21 mouse cellular contexts compared by ENCODE assay signal in the genomic region with DNA sequence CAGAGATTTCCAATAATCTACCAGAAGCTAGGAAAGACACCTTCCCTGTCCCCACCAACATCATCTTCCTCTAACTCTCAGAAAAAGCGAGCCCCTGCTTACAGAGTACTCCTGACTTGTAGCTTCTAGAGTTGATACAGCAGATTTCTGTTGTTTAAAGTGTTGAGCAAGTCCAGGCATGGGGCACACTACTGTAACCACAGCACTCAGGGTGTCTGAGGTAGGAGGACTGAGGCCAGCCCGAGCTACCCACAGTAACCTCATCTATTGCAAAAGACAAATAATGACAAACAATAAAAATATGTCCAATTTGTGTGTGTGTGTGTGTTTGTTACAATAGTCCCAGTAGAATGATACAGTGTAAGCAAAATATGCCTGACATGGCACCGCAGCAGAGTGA.
DNase-seq lines count a peak whose midpoint lies in the region; ATAC-seq and TF ChIP-seq lines count a peak whose summit lies in the region.
"Had no signal": no experiment of that assay in that cellular context is flagged by ENCODE, and none has a peak within 500 bp of the region (broad histone marks: within the 10 kb centered on the region; RNA-seq: fewer than 3 reads in every experiment).

No protein-coding gene starts in this region.

- no peak overlapping the region for H3K9ac ChIP-seq in liver, embryonic 16.5 days (ENCODE audit: low read depth, low read length)
- H3K9ac ChIP-seq in liver, embryonic 11.5 days (ENCODE audit: low read depth, low read length), result no peak overlapping the region
- H3K9ac ChIP-seq in intestine, postnatal 0 days (ENCODE audit: low read depth, low read length), result no peak overlapping the region
- H3K9ac ChIP-seq in hindbrain, embryonic 14.5 days, result no peak overlapping the region
- H3K9ac ChIP-seq: embryonic facial prominence, embryonic 13.5 days; forebrain, embryonic 13.5 days; forebrain, postnatal 0 days; heart, embryonic 13.5 days had no signal

- ATAC-seq in liver, embryonic 16.5 days (ENCODE audit: low read depth), result peak; percentile 63
- no peak for ATAC-seq in liver, embryonic 11.5 days (replicated peaks; ENCODE audit: low FRiP score)
- peak; percentile 88 for ATAC-seq in megakaryocyte progenitor cell, adult 5-6 weeks (replicated peaks; ENCODE audit: poor library complexity)
- no peak for ATAC-seq in intestine, postnatal 0 days
- ATAC-seq in hindbrain, embryonic 14.5 days (ENCODE audit: low FRiP score), result no peak
- ATAC-seq: forebrain, embryonic 13.5 days; forebrain, postnatal 0 days; hindbrain, embryonic 16.5 days had no signal

- no peak for DNase-seq in liver, embryonic 11.5 days (ENCODE audit: low spot score)
- peak; percentile 33 for DNase-seq in NIH3T3 (ENCODE audit: low read depth)
- peak; percentile 22 for DNase-seq in fibroblast of lung, adult 2 months (ENCODE audit: low read depth)
- DNase-seq in heart, adult 18-20 months, result no peak
- DNase-seq in hindbrain, embryonic 14.5 days (ENCODE audit: low spot score), result no peak
- DNase-seq: adrenal gland, postnatal 10 days; cerebellum, adult 11-12 months; cerebellum, adult 9-10 months; cerebellum, postnatal 25 days; forebrain, postnatal 0 days; gastrocnemius, postnatal 14 days; heart, adult 2 months; heart, postnatal 36 days had no signal

- H3K27me3 ChIP-seq in liver, embryonic 16.5 days (ENCODE audit: control insufficient read depth, insufficient read depth, low read depth, low read length), result no peaks in the 10 kb centered on the region
- H3K27me3 ChIP-seq in liver, embryonic 11.5 days (replicated peaks; ENCODE audit: control insufficient read depth, insufficient read depth, low read length), result no peaks in the 10 kb centered on the region
- H3K27me3 ChIP-seq in intestine, postnatal 0 days (replicated peaks; ENCODE audit: control insufficient read depth, insufficient read depth, low read length), result no peaks in the 10 kb centered on the region
- no peaks in the 10 kb centered on the region for H3K27me3 ChIP-seq in hindbrain, embryonic 14.5 days (ENCODE audit: control insufficient read depth, insufficient read depth, low read length)
- H3K27me3 ChIP-seq: CH12.LX; embryonic facial prominence, embryonic 13.5 days; forebrain, embryonic 13.5 days; heart, embryonic 13.5 days had no signal

- 0 out of 2 replicates have a peak overlapping the region, but pooled peaks have one; percentile 3 for H3K27ac ChIP-seq in liver, embryonic 16.5 days (ENCODE audit: low read length)
- H3K27ac ChIP-seq in liver, embryonic 11.5 days (ENCODE audit: low read depth, low read length), result no peak overlapping the region
- H3K27ac ChIP-seq in intestine, postnatal 0 days (ENCODE audit: low read depth, low read length), result no peak overlapping the region
- H3K27ac ChIP-seq in hindbrain, embryonic 14.5 days, result no peak overlapping the region
- H3K27ac ChIP-seq: embryonic facial prominence, embryonic 13.5 days; forebrain, embryonic 13.5 days; heart, adult 2 months; heart, embryonic 13.5 days had no signal

- no peak for TF ChIP-seq CTCF in intestine, postnatal 0 days (IDR thresholded peaks at IDR 0.05; ENCODE audit: low read depth)

- H3K4me3 ChIP-seq in liver, embryonic 16.5 days (ENCODE audit: low read depth, low read length), result no peak overlapping the region
- no peak overlapping the region for H3K4me3 ChIP-seq in liver, embryonic 11.5 days (ENCODE audit: low read depth, low read length)
- no peak overlapping the region for H3K4me3 ChIP-seq in intestine, postnatal 0 days (ENCODE audit: low read depth, low read length)
- H3K4me3 ChIP-seq in hindbrain, embryonic 14.5 days (replicated peaks; ENCODE audit: low read length), result no peak overlapping the region
- H3K4me3 ChIP-seq: embryonic facial prominence, embryonic 13.5 days; forebrain, embryonic 13.5 days; heart, adult 2 months; heart, embryonic 13.5 days had no signal

- no peak overlapping the region; the same call in 1 of the 2 replicates for H3K4me2 ChIP-seq in liver, embryonic 16.5 days (ENCODE audit: low read depth, low read length)
- no peak overlapping the region for H3K4me2 ChIP-seq in liver, embryonic 11.5 days
- no peak overlapping the region for H3K4me2 ChIP-seq in intestine, postnatal 0 days (replicated peaks; ENCODE audit: low read depth)
- H3K4me2 ChIP-seq in hindbrain, embryonic 14.5 days (replicated peaks), result no peak overlapping the region
- H3K4me2 ChIP-seq: embryonic facial prominence, embryonic 13.5 days; forebrain, embryonic 13.5 days; heart, embryonic 13.5 days had no signal

- 42% methylated on average over 3 of the region's 3 CpGs for WGBS in liver, embryonic 16.5 days (ENCODE audit: insufficient replicate concordance)
- 60% methylated on average over 3 of the region's 3 CpGs for WGBS in liver, embryonic 11.5 days
- WGBS in intestine, postnatal 0 days, result 57% methylated on average over 3 of the region's 3 CpGs
- WGBS in hindbrain, embryonic 14.5 days, result 82% methylated on average over 3 of the region's 3 CpGs

- H3K4me1 ChIP-seq in liver, embryonic 16.5 days (ENCODE audit: control insufficient read depth, low read depth, low read length), result peaks cover 7% of the 10 kb centered on the region; the same call in 1 of the 2 replicates
- H3K4me1 ChIP-seq in liver, embryonic 11.5 days (replicated peaks; ENCODE audit: control insufficient read depth, insufficient read depth, low read length), result no peaks in the 10 kb centered on the region
- H3K4me1 ChIP-seq in intestine, postnatal 0 days (replicated peaks; ENCODE audit: control insufficient read depth, insufficient read depth, low read length), result no peaks in the 10 kb centered on the region; the same call in 1 of the 2 replicates
- H3K4me1 ChIP-seq in hindbrain, embryonic 14.5 days (replicated peaks; ENCODE audit: control insufficient read depth, insufficient read depth, low read length), result no peaks in the 10 kb centered on the region
- H3K4me1 ChIP-seq: embryonic facial prominence, embryonic 13.5 days; forebrain, embryonic 13.5 days had no signal

- no peaks in the 10 kb centered on the region for H3K36me3 ChIP-seq in liver, embryonic 16.5 days (ENCODE audit: control insufficient read depth, insufficient read depth)
- no peaks in the 10 kb centered on the region for H3K36me3 ChIP-seq in liver, embryonic 11.5 days (ENCODE audit: control insufficient read depth, insufficient read depth, low read length)
- H3K36me3 ChIP-seq in intestine, postnatal 0 days (ENCODE audit: control insufficient read depth, insufficient read depth), result no peaks in the 10 kb centered on the region
- H3K36me3 ChIP-seq in hindbrain, embryonic 14.5 days (replicated peaks; ENCODE audit: control insufficient read depth, insufficient read depth), result no peaks in the 10 kb centered on the region
- H3K36me3 ChIP-seq: embryonic facial prominence, embryonic 13.5 days; heart, embryonic 13.5 days had no signal

- H3K9me3 ChIP-seq in liver, embryonic 16.5 days (replicated peaks; ENCODE audit: control insufficient read depth, low read length), result no peaks in the 10 kb centered on the region
- H3K9me3 ChIP-seq in liver, embryonic 11.5 days (ENCODE audit: control insufficient read depth, low read length), result no peaks in the 10 kb centered on the region
- no peaks in the 10 kb centered on the region for H3K9me3 ChIP-seq in intestine, postnatal 0 days (ENCODE audit: control insufficient read depth)
- no peaks in the 10 kb centered on the region for H3K9me3 ChIP-seq in hindbrain, embryonic 14.5 days (ENCODE audit: control insufficient read depth, low read length)
- H3K9me3 ChIP-seq: embryonic facial prominence, embryonic 13.5 days; forebrain, embryonic 13.5 days; heart, embryonic 13.5 days had no signal

Comparison
In these comparisons a context has a peak if more than half of its experiments do, and no peak if none do; other contexts are left out.
1. ATAC-seq: peak in liver, embryonic 16.5 days (single experiment) and megakaryocyte progenitor cell, adult 5-6 weeks (single experiment); none in liver, embryonic 11.5 days (single experiment), intestine, postnatal 0 days (single experiment) and hindbrain, embryonic 14.5 days (single experiment).
2. DNase-seq: peak in NIH3T3 (single experiment) and fibroblast of lung, adult 2 months (single experiment); none in liver, embryonic 11.5 days (single experiment), heart, adult 18-20 months (0 of 2) and hindbrain, embryonic 14.5 days (single experiment).